Mouse (Mus musculus): ENCODE data around the gene Exosc9. TPM values are rescaled to one million over a fixed set of nuclear protein-coding genes. Genes with fewer than 3 reads are reported as not detected.

Gene Exosc9
- polyA plus RNA-seq, 1 experiment from 2014 or later = 55.8 TPM

GRCm38 (mm10) chr3:36537701-36538470, 14.5 kb upstream of the Exosc9 start:
- Histone ChIP-seq H3K27me3 (ENCODE audit: control insufficient read depth, insufficient read depth, low read length) (no peaks in the 10 kb centered on the region), H3K9ac (replicated peaks; ENCODE audit: low read depth, low read length) (no peak overlapping the region), H3K9me3 (ENCODE audit: control insufficient read depth, low read depth, low read length) (no peaks in the 10 kb centered on the region), H3K27ac (ENCODE audit: low read length) (no peak overlapping the region), H3K4me2 (replicated peaks; ENCODE audit: low read depth, low read length) (no peak overlapping the region), H3K4me3 (ENCODE audit: low read depth, low read length) (no peak overlapping the region), H3K36me3 (ENCODE audit: control insufficient read depth, insufficient read depth, low read length) (no peaks in the 10 kb centered on the region), H3K4me1 (ENCODE audit: control insufficient read depth, insufficient read depth, low read length) (peaks cover 3% of the 10 kb centered on the region; the same call in 1 of the 2 replicates)
- no peak for ATAC-seq (ENCODE audit: insufficient number of reproducible peaks, insufficient read depth, low FRiP score, low read depth)
- 79% methylated on average over 4 of the region's 4 CpGs for WGBS

- Histone ChIP-seq H3K9ac (replicated peaks; ENCODE audit: low read depth, low read length) (no peak overlapping the region), H3K27ac (ENCODE audit: low read length) (no peak overlapping the region), H3K4me3 (ENCODE audit: low read depth, low read length) (no peak overlapping the region), H3K36me3 (ENCODE audit: control insufficient read depth, insufficient read depth, low read length) (no peaks in the 10 kb centered on the region), H3K4me2 (replicated peaks; ENCODE audit: low read depth, low read length) (no peak overlapping the region), H3K4me1 (ENCODE audit: control insufficient read depth, insufficient read depth, low read length) (no peaks in the 10 kb centered on the region), H3K9me3 (ENCODE audit: control insufficient read depth, low read depth, low read length) (no peaks in the 10 kb centered on the region), H3K27me3 (ENCODE audit: control insufficient read depth, insufficient read depth, low read length) (no peaks in the 10 kb centered on the region)
- no peak for ATAC-seq (ENCODE audit: insufficient number of reproducible peaks, insufficient read depth, low FRiP score, low read depth)
- 75% methylated on average over 2 of the region's 2 CpGs for WGBS
Observed at GRCm38 (mm10) chr3:36540756-36541155, 11.7 kb upstream of the Exosc9 start.

- H3K36me3 ChIP-seq (ENCODE audit: control insufficient read depth, insufficient read depth, low read length) = no peaks in the 10 kb centered on the region
- WGBS = 89% methylated on average over 2 of the region's 2 CpGs
- H3K4me3 ChIP-seq (ENCODE audit: low read depth, low read length) = no peak overlapping the region
- H3K27me3 ChIP-seq (ENCODE audit: control insufficient read depth, insufficient read depth, low read length) = no peaks in the 10 kb centered on the region
- ATAC-seq (ENCODE audit: insufficient number of reproducible peaks, insufficient read depth, low FRiP score, low read depth) = no peak
- no peaks in the 10 kb centered on the region for H3K4me1 ChIP-seq (ENCODE audit: control insufficient read depth, insufficient read depth, low read length)
- no peaks in the 10 kb centered on the region for H3K9me3 ChIP-seq (ENCODE audit: control insufficient read depth, low read depth, low read length)
- H3K27ac ChIP-seq (ENCODE audit: low read length) = no peak overlapping the region
- H3K4me2 ChIP-seq (replicated peaks; ENCODE audit: low read depth, low read length) = no peak overlapping the region
- no peak overlapping the region for H3K9ac ChIP-seq (replicated peaks; ENCODE audit: low read depth, low read length)
Observed at GRCm38 (mm10) chr3:36541399-36541798, 11.0 kb upstream of the Exosc9 start.

- no peaks in the 10 kb centered on the region for H3K4me1 ChIP-seq (ENCODE audit: control insufficient read depth, insufficient read depth, low read length)
- no peaks in the 10 kb centered on the region for H3K36me3 ChIP-seq (ENCODE audit: control insufficient read depth, insufficient read depth, low read length)
- H3K4me3 ChIP-seq (ENCODE audit: low read depth, low read length) = no peak overlapping the region
- H3K27ac ChIP-seq (ENCODE audit: low read length) = no peak overlapping the region
- no peak overlapping the region for H3K4me2 ChIP-seq (replicated peaks; ENCODE audit: low read depth, low read length)
- ATAC-seq (ENCODE audit: insufficient number of reproducible peaks, insufficient read depth, low FRiP score, low read depth) = no peak
- no peaks in the 10 kb centered on the region for H3K27me3 ChIP-seq (ENCODE audit: control insufficient read depth, insufficient read depth, low read length)
- no peak overlapping the region for H3K9ac ChIP-seq (replicated peaks; ENCODE audit: low read depth, low read length)
- no peaks in the 10 kb centered on the region for H3K9me3 ChIP-seq (ENCODE audit: control insufficient read depth, low read depth, low read length)
- WGBS = 73% methylated on average over 3 of the region's 3 CpGs
Observed at GRCm38 (mm10) chr3:36544961-36545360, 7.4 kb upstream of the Exosc9 start.

- 44% methylated on average over 9 of the region's 9 CpGs for WGBS
- no peaks in the 10 kb centered on the region for H3K27me3 ChIP-seq (ENCODE audit: control insufficient read depth, insufficient read depth, low read length)
- H3K9me3 ChIP-seq (ENCODE audit: control insufficient read depth, low read depth, low read length) = no peaks in the 10 kb centered on the region
- H3K4me1 ChIP-seq (ENCODE audit: control insufficient read depth, insufficient read depth, low read length) = 0 out of 2 replicates have a peak, but pooled peaks cover 5% of the 10 kb centered on the region
- no peak overlapping the region; the same call in 1 of the 2 replicates for H3K27ac ChIP-seq (ENCODE audit: low read length)
- H3K4me3 ChIP-seq (ENCODE audit: low read depth, low read length) = no peak overlapping the region
- H3K4me2 ChIP-seq (replicated peaks; ENCODE audit: low read depth, low read length) = peak overlapping the region; percentile 88
- no peak; the same call in 1 of the 2 replicates for ATAC-seq (ENCODE audit: insufficient number of reproducible peaks, insufficient read depth, low FRiP score, low read depth)
- no peak overlapping the region for H3K9ac ChIP-seq (replicated peaks; ENCODE audit: low read depth, low read length)
- peaks cover 17% of the 10 kb centered on the region; the same call in 1 of the 2 replicates for H3K36me3 ChIP-seq (ENCODE audit: control insufficient read depth, insufficient read depth, low read length)
Observed at GRCm38 (mm10) chr3:36551343-36551742, 1.1 kb upstream of the Exosc9 start.

- Histone ChIP-seq H3K9me3 (ENCODE audit: control insufficient read depth, low read depth, low read length) (no peaks in the 10 kb centered on the region), H3K36me3 (ENCODE audit: control insufficient read depth, insufficient read depth, low read length) (peaks cover 19% of the 10 kb centered on the region; the same call in 1 of the 2 replicates), H3K4me3 (ENCODE audit: low read depth, low read length) (peak overlapping the region; percentile 92), H3K4me2 (replicated peaks; ENCODE audit: low read depth, low read length) (peak overlapping the region; percentile 88), H3K9ac (replicated peaks; ENCODE audit: low read depth, low read length) (0 out of 2 replicates have a peak overlapping the region, but pooled peaks have one; percentile 65), H3K27ac (ENCODE audit: low read length) (peak overlapping the region; percentile 33; the same call in 1 of the 2 replicates), H3K4me1 (ENCODE audit: control insufficient read depth, insufficient read depth, low read length) (0 out of 2 replicates have a peak, but pooled peaks cover 5% of the 10 kb centered on the region), H3K27me3 (ENCODE audit: control insufficient read depth, insufficient read depth, low read length) (no peaks in the 10 kb centered on the region)
- WGBS = 21% methylated on average over 12 of the region's 12 CpGs
- no peak; the same call in 1 of the 2 replicates for ATAC-seq (ENCODE audit: insufficient number of reproducible peaks, insufficient read depth, low FRiP score, low read depth)
Observed at GRCm38 (mm10) chr3:36551851-36552384, 488 bp upstream of the Exosc9 start.

- no peak for ATAC-seq (ENCODE audit: insufficient number of reproducible peaks, insufficient read depth, low FRiP score, low read depth)
- H3K36me3 ChIP-seq (ENCODE audit: control insufficient read depth, insufficient read depth, low read length) = peaks cover 52% of the 10 kb centered on the region
- WGBS = 95% methylated on average over 1 of the region's 1 CpGs
Observed at GRCm38 (mm10) chr3:36557601-36558000, 5.2 kb downstream of the Exosc9 start.

GRCm38 (mm10) chr3:36559606-36560005, 7.2 kb downstream of the Exosc9 start:
- Histone ChIP-seq H3K9me3 (ENCODE audit: control insufficient read depth, low read depth, low read length) (no peaks in the 10 kb centered on the region), H3K4me3 (ENCODE audit: low read depth, low read length) (no peak overlapping the region), H3K36me3 (ENCODE audit: control insufficient read depth, insufficient read depth, low read length) (peaks cover 67% of the 10 kb centered on the region), H3K4me2 (replicated peaks; ENCODE audit: low read depth, low read length) (no peak overlapping the region), H3K9ac (replicated peaks; ENCODE audit: low read depth, low read length) (no peak overlapping the region), H3K4me1 (ENCODE audit: control insufficient read depth, insufficient read depth, low read length) (no peaks in the 10 kb centered on the region), H3K27me3 (ENCODE audit: control insufficient read depth, insufficient read depth, low read length) (no peaks in the 10 kb centered on the region), H3K27ac (ENCODE audit: low read length) (no peak overlapping the region)
- WGBS = 70% methylated on average over 4 of the region's 4 CpGs
- peak; percentile 28; the same call in 1 of the 2 replicates for ATAC-seq (ENCODE audit: insufficient number of reproducible peaks, insufficient read depth, low FRiP score, low read depth)

More at GRCm38 (mm10) chr3:36557601-36558000, 5.2 kb downstream of the Exosc9 start:
- Histone ChIP-seq H3K4me2 (replicated peaks; ENCODE audit: low read depth, low read length) (no peak overlapping the region), H3K27ac (ENCODE audit: low read length) (no peak overlapping the region), H3K27me3 (ENCODE audit: control insufficient read depth, insufficient read depth, low read length) (no peaks in the 10 kb centered on the region), H3K9ac (replicated peaks; ENCODE audit: low read depth, low read length) (no peak overlapping the region), H3K4me1 (ENCODE audit: control insufficient read depth, insufficient read depth, low read length) (no peaks in the 10 kb centered on the region), H3K9me3 (ENCODE audit: control insufficient read depth, low read depth, low read length) (no peaks in the 10 kb centered on the region), H3K4me3 (ENCODE audit: low read depth, low read length) (no peak overlapping the region)
